Mouse (Mus musculus) liver, embryonic 14.5 days (tissue): ENCODE measurements around the gene Sdccag8.

Experiments used
- CTCF ChIP-seq: IDR thresholded peaks from 2 replicates; pipeline ENCODE4 v1.5.1; 2016; ENCODE audit warnings: antibody characterized with exemption, low read depth, control low read depth
- EP300 ChIP-seq: IDR thresholded peaks from 2 replicates; pipeline ENCODE4 v1.6.1; 2016; ENCODE audit warnings: antibody characterized with exemption, low read depth

- TF ChIP-seq CTCF (no peak), EP300 (no peak)
Observed at GRCm38 (mm10) chr1:177027706-177028105, 213.2 kb downstream of the Sdccag8 start.
